Mouse (Mus musculus) layer of hippocampus, postnatal 10 days (tissue): ENCODE data around the gene 2200002D01Rik. TPM values are rescaled to one million over a fixed set of nuclear protein-coding genes. Genes with fewer than 3 reads are reported as not detected.

Experiments used
- total RNA-seq, 2 experiments: library from RNA; stranded (reverse); gene quantifications; 2 replicates each; pipeline ENCODE4 v1.2.3; 2021

The 2200002D01Rik gene
- total RNA-seq, 2 experiments from 2014 or later, result 0.29 TPM; not detected in 1

Other genes starting within 250 kb of the 2200002D01Rik start
- 10 to 100 TPM; 12.6 to 13.7 TPM for gene Ryr1, start 123.3 kb downstream of the 2200002D01Rik start, total RNA-seq
- 1 to 10 TPM; 2.2 to 3.6 TPM for gene Rasgrp4, start 113.6 kb downstream of the 2200002D01Rik start, total RNA-seq
- 10 to 100 TPM; 28.6 to 35.6 TPM for gene Fam98c, start 92.2 kb downstream of the 2200002D01Rik start, total RNA-seq
- gene Ggn, start 78.3 kb downstream of the 2200002D01Rik start, total RNA-seq, result 1 to 10 TPM; 1.0 to 1.2 TPM
- gene Spred3, start 78.1 kb downstream of the 2200002D01Rik start, total RNA-seq, result 10 to 100 TPM; 40.7 to 46.8 TPM
- gene Psmd8, start 67.8 kb downstream of the 2200002D01Rik start, total RNA-seq, result 100 to 1,000 TPM; 176 to 182 TPM
- 1 to 10 TPM; 2.5 to 2.9 TPM for gene Catsperg1, start 34.4 kb downstream of the 2200002D01Rik start, total RNA-seq
- 1 to 10 TPM; 2.9 to 3.5 TPM for gene Kcnk6, start 16.0 kb downstream of the 2200002D01Rik start, total RNA-seq
- gene Yif1b, start 10.1 kb downstream of the 2200002D01Rik start, total RNA-seq, result 10 to 100 TPM; 42.8 to 47.8 TPM
- 10 to 100 TPM; 25.3 to 31.0 TPM for gene Spint2, start 33.4 kb upstream of the 2200002D01Rik start, total RNA-seq
- 1 to 10 TPM; 2.0 to 3.2 TPM for gene Ppp1r14a, start 40.8 kb upstream of the 2200002D01Rik start, total RNA-seq
- gene Dpf1, start 55.5 kb upstream of the 2200002D01Rik start, total RNA-seq, result 100 to 1,000 TPM; 129 to 138 TPM